Mouse (Mus musculus) limb, embryonic 12.5 days (tissue): ENCODE measurements around the gene Zfp239. TPM values are rescaled to one million over a fixed set of nuclear protein-coding genes. Genes with fewer than 3 reads are reported as not detected.
A peak's percentile ranks its signal among the peaks of the same experiment; 100 is the strongest.
"Not testable (repeated sequence)": the region's sequence is repeated elsewhere in the genome, so short reads cannot be mapped to it uniquely, and the experiment has no call there.

ENCODE experiments used
- ATAC-seq: fragments of 200-750 bp; cut with Nextera tagmentation; 2 replicates; pipeline ENCODE4 v1.8.0; 2017; ENCODE audit warnings: low read depth, moderate TSS enrichment; ENCODE audit not compliant: insufficient number of reproducible peaks, insufficient read depth, low FRiP score, low TSS enrichment
- H3K27ac ChIP-seq: fragments of 300-500 bp; sonication (generic); 2 replicates; pipeline ENCODE4 v1.5.1; 2016; ENCODE audit warnings: mild to moderate bottlenecking, moderate library complexity
- H3K27me3 ChIP-seq: fragments of 300-500 bp; sonication (generic); 2 replicates; pipeline ENCODE4 v1.6.1; 2016; ENCODE audit warnings: mild to moderate bottlenecking, moderate library complexity
- H3K36me3 ChIP-seq: fragments of 300-500 bp; sonication (generic); 2 replicates; pipeline ENCODE4 v1.6.1; 2016; ENCODE audit warnings: mild to moderate bottlenecking, moderate library complexity
- H3K4me1 ChIP-seq: fragments of 300-500 bp; sonication (generic); replicated peaks from 2 replicates; pipeline ENCODE4 v1.6.1; 2016
- H3K4me2 ChIP-seq: fragments of 300-500 bp; sonication (generic); 2 replicates; pipeline ENCODE4 v1.6.1; 2016; ENCODE audit warnings: mild to moderate bottlenecking, moderate library complexity
- H3K4me3 ChIP-seq: fragments of 300-500 bp; sonication (generic); replicated peaks from 2 replicates; pipeline ENCODE4 v1.5.1; 2016; ENCODE audit warnings: mild to moderate bottlenecking
- H3K9ac ChIP-seq: fragments of 300-500 bp; sonication (generic); replicated peaks from 2 replicates; pipeline ENCODE4 v1.6.1; 2016; ENCODE audit warnings: mild to moderate bottlenecking, moderate library complexity
- H3K9me3 ChIP-seq: fragments of 300-500 bp; sonication (generic); 2 replicates; pipeline ENCODE4 v1.6.1; 2016; ENCODE audit warnings: mild to moderate bottlenecking, moderate library complexity
- WGBS: fragments of 180-500 bp; shearing (Covaris S2); methylation state at CpG from one replicate; pipeline ENCODE4 v1.1.7; 2016; 5-methylcytosine and 5-hydroxymethylcytosine counted together
- polyA plus RNA-seq: library from polyadenylated mRNA; unstranded; fragments of >200 nt; fragmentation: Nextera tagmentation; extraction: Ambion mirVana; gene quantifications from 2 replicates; pipeline ENCODE4 v1.2.1, GENCODE M21; 2016

Gene Zfp239
- 15.8 and 16.1 TPM in 2 replicates for polyA plus RNA-seq

DNA sequence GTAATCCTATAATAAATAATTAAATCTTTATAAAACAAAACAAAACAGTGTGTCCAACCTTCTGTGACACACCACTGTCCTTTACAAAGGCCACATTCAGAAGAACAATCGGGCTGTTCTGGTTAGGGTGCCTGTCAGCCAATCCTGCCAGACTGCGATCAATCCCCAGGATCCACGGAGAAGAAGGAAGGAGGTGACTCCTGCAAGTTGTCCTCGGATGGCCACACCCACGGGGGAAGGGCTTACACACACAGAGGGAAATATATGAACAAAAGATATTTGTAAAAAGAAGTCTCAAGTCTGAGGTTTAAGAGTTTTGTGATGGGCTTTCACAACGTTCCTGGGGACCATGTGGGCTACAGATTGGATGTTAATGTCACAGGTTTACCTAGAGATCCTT is at the start of gene Zfp239:
TSS of gene Zfp239 (plus strand) at position 253 of the 400 bp plus-strand sequence.
- Histone ChIP-seq H3K27me3 (no peaks in the 10 kb centered on the region), H3K36me3 (no peaks in the 10 kb centered on the region), H3K4me1 (peaks cover 5% of the 10 kb centered on the region; the same call in 1 of the 2 replicates), H3K4me2 (peak within 1 kb of the TSS; percentile 79), H3K9me3 (no peaks in the 10 kb centered on the region), H3K4me3 (peak within 1 kb of the TSS; percentile 76), H3K27ac (no peak within 1 kb of the TSS), H3K9ac (peak within 1 kb of the TSS; percentile 73)
- WGBS = 68% methylated on average over 6 of the region's 6 CpGs
- no peak for ATAC-seq

- no peaks in the 10 kb centered on the region for H3K9me3 ChIP-seq
- no peak for ATAC-seq
- H3K9ac ChIP-seq = no peak overlapping the region
- no peak overlapping the region for H3K4me2 ChIP-seq
- no peaks in the 10 kb centered on the region for H3K36me3 ChIP-seq
- H3K4me3 ChIP-seq = no peak overlapping the region
- H3K27me3 ChIP-seq = no peaks in the 10 kb centered on the region
- H3K4me1 ChIP-seq = no peaks in the 10 kb centered on the region
- H3K27ac ChIP-seq = no peak overlapping the region
Measured at GRCm38 (mm10) chr6:117814681-117815080, 47.2 kb upstream of the Zfp239 start.

DNA sequence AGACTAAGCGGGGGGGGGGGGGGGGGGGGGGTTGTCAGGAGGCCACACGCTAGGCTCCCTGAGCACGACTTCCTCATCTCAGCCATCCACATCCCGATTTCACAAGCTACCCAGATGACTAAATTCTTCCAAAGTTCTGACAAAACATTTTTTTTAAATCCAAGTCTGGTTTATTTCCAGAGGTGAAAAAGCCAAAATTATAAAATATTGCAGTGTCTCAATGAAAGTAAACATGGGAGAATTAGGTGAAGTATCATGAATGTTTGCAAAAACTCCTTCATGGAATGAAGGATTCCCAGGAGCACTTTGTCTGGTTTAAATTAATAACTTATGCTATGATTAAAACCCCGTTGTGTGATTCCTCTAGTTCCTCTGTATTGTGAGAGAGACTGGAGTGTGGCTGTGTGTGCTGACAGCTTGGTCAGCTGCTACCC is 44.8 kb upstream of the Zfp239 start:
- whole genome bisulfite sequencing = 75% methylated on average over 4 of the region's 5 CpGs
- ATAC-seq = no peak
- Histone ChIP-seq H3K9me3 (no peaks in the 10 kb centered on the region), H3K9ac (no peak overlapping the region), H3K4me3 (no peak overlapping the region), H3K27ac (no peak overlapping the region), H3K4me1 (no peaks in the 10 kb centered on the region), H3K27me3 (no peaks in the 10 kb centered on the region), H3K4me2 (no peak overlapping the region), H3K36me3 (no peaks in the 10 kb centered on the region)

GRCm38 (mm10) chr6:117820327-117820726 is 41.6 kb upstream of the Zfp239 start:
- ATAC-seq = no peak
- WGBS = 89% methylated on average over 14 of the region's 14 CpGs

DNA sequence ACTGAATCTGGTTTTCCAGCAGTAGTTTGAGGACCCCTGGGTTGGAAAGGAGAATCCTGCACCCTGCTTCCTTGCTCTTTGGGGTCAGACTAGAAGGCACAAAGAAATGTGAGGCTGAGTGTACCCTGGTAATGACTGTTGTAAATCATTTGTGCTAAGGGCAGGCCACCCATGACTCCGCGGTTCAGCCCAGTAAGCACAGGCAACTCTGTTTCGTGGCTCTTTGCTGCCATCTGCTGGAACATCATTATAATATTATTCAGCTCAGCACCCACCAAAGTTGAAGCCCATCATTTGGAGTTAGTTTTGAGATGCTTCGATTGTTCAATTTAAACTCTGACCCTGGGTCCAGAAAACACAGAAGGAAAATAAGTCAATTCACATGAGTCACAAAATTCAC is 36.5 kb upstream of the Zfp239 start:
- WGBS = 17% methylated on average over 4 of the region's 4 CpGs
- Histone ChIP-seq H3K27ac (no peak overlapping the region), H3K9ac (no peak overlapping the region), H3K4me1 (no peaks in the 10 kb centered on the region; the same call in 1 of the 2 replicates), H3K4me2 (no peak overlapping the region), H3K4me3 (no peak overlapping the region), H3K27me3 (peaks cover 29% of the 10 kb centered on the region), H3K9me3 (no peaks in the 10 kb centered on the region), H3K36me3 (no peaks in the 10 kb centered on the region)
- ATAC-seq = no peak

More at GRCm38 (mm10) chr6:117820327-117820726, 41.6 kb upstream of the Zfp239 start:
- H3K27ac ChIP-seq = no peak overlapping the region
- no peak overlapping the region for H3K9ac ChIP-seq
- no peak overlapping the region for H3K4me3 ChIP-seq
- H3K27me3 ChIP-seq = 0 out of 2 replicates have a peak, but pooled peaks cover 11% of the 10 kb centered on the region
- H3K4me2 ChIP-seq = no peak overlapping the region
- H3K4me1 ChIP-seq = no peaks in the 10 kb centered on the region; the same call in 1 of the 2 replicates
- H3K9me3 ChIP-seq = no peaks in the 10 kb centered on the region
- H3K36me3 ChIP-seq = no peaks in the 10 kb centered on the region

- Histone ChIP-seq H3K4me2 (no peak overlapping the region), H3K9ac (no peak overlapping the region), H3K27me3 (peaks cover 26% of the 10 kb centered on the region), H3K4me3 (no peak overlapping the region), H3K36me3 (no peaks in the 10 kb centered on the region), H3K4me1 (no peaks in the 10 kb centered on the region; the same call in 1 of the 2 replicates), H3K9me3 (no peaks in the 10 kb centered on the region), H3K27ac (no peak overlapping the region)
- ATAC-seq = no peak
- 16% methylated on average over 9 of the region's 9 CpGs for WGBS
Measured at GRCm38 (mm10) chr6:117828273-117828672, 33.6 kb upstream of the Zfp239 start.

DNA sequence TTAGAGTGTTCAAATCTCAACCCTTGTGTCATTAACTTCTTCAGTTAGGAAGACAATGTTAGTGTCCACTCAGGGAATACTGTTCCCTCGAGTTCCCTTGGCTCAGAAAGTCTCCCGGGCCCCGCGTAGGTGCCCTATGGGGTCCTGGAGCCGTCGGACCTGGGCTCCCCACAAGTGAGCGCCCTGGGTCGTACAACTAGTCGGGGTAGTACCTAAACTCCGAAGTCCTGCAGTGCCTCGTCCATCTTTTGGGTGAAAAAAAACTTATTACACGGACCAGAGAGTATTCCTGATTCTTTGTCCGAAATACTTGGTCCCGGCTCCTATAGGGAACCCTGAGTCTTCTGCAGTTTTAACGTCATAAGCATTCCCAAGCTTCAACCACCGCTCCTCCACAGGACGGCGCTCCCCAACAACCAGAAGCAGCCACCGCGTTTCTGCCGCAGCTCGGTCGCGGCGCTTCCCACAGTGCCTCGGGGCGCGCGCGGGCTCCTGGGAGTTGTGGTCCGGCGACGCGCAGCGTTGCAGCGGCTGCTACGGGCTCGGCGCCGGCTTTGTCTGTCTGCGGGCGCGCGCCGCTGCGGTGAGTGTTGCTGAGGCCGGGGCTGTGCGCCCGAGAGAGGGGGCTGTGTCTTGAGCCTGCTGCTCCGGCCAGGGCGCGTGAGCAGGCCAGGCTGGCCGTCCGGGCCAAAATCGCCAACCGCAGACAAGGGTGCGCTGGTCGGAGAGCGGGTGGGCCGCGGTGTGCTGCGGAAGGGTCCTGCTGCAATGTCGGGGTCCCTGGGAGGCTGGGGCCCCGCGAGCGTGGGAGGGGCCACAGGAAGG is 21.0 kb upstream of the Zfp239 start, which contains the start of gene Zfp637:
TSS of gene Zfp637 (plus strand) at position 495 of the 825 bp plus-strand sequence.
- peaks cover 32% of the 10 kb centered on the region for H3K36me3 ChIP-seq
- H3K4me2 ChIP-seq = peak within 1 kb of the TSS; percentile 56
- peak; percentile 95 for ATAC-seq
- H3K9me3 ChIP-seq = no peaks in the 10 kb centered on the region
- under 1% methylated on average over 66 of the region's 66 CpGs for WGBS
- peak within 1 kb of the TSS; percentile 89 for H3K4me3 ChIP-seq
- H3K27ac ChIP-seq = peak within 1 kb of the TSS; percentile 97
- no peaks in the 10 kb centered on the region for H3K27me3 ChIP-seq
- H3K9ac ChIP-seq = peak within 1 kb of the TSS; percentile 96
- peaks cover 9% of the 10 kb centered on the region; the same call in 1 of the 2 replicates for H3K4me1 ChIP-seq

DNA sequence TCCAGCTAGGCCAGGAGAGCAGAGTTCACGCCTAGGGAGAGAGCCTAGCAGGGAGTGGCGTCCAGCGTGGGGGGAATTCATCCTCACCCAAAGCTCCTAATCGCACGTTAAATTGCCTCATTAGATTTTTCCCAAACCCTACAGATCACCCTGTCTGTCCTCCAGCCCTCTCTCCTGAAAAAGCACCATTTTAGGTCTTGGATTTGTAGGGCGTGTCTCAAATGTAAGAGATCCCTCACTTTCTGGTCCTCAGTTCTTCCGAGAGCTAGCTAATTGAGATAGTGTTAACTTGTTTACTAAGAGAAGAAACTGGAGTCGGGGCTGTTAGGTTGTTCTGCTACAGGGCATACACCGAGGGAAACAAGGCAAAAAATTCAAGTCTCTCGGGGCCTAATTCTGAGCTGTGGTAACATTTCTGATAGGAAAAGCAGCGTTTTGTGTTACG is 20.4 kb upstream of the Zfp239 start:
- 14% methylated on average over 12 of the region's 12 CpGs for whole genome bisulfite sequencing
- no peak for ATAC-seq
- Histone ChIP-seq H3K36me3 (peaks cover 38% of the 10 kb centered on the region), H3K27ac (peak overlapping the region; percentile 97), H3K9ac (peak overlapping the region; percentile 96), H3K4me3 (peak overlapping the region; percentile 89), H3K27me3 (no peaks in the 10 kb centered on the region), H3K9me3 (no peaks in the 10 kb centered on the region), H3K4me2 (peak overlapping the region; percentile 56), H3K4me1 (peaks cover 9% of the 10 kb centered on the region; the same call in 1 of the 2 replicates)

GRCm38 (mm10) chr6:117844597-117844996 is 17.3 kb upstream of the Zfp239 start:
- H3K27ac ChIP-seq = no peak overlapping the region
- no peak overlapping the region for H3K4me3 ChIP-seq
- H3K9me3 ChIP-seq = 0 out of 2 replicates have a peak, but pooled peaks cover 4% of the 10 kb centered on the region
- H3K9ac ChIP-seq = no peak overlapping the region
- peaks cover 9% of the 10 kb centered on the region; the same call in 1 of the 2 replicates for H3K4me1 ChIP-seq
- peaks cover 69% of the 10 kb centered on the region for H3K36me3 ChIP-seq
- 95% methylated on average over 9 of the region's 9 CpGs for WGBS
- no peak overlapping the region for H3K4me2 ChIP-seq
- H3K27me3 ChIP-seq = no peaks in the 10 kb centered on the region
- ATAC-seq = no peak

- ATAC-seq, H3K4me3 ChIP-seq, H3K27me3 ChIP-seq, H3K4me1 ChIP-seq, H3K9ac ChIP-seq, H3K9me3 ChIP-seq, H3K4me2 ChIP-seq, H3K27ac ChIP-seq: not testable (repeated sequence)
- H3K36me3 ChIP-seq = peaks cover 73% of the 10 kb centered on the region
- 95% methylated on average over 4 of the region's 4 CpGs for WGBS
Measured at GRCm38 (mm10) chr6:117846671-117847070, 15.2 kb upstream of the Zfp239 start.

DNA sequence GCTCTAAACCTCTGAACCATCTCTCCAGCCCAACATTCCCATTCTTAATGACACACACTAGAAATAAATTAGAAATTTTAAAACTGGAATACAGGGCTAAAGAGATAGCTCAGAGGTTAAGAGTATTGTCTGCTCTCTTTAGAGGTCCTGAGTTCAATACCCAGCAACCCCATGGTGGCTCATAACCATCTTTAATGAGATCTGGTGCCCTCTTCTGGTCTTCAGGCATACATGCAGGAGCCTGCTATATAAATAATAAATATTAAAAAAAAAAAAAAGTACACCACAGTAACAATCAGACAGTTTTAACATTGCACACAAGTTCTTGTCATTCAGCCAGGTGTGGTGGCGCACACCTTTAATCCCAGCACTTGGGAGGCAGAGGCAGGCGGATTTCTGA is 14.1 kb upstream of the Zfp239 start:
- Histone ChIP-seq H3K9me3 (0 out of 2 replicates have a peak, but pooled peaks cover 4% of the 10 kb centered on the region), H3K4me1 (no peaks in the 10 kb centered on the region; the same call in 1 of the 2 replicates), H3K9ac (no peak overlapping the region), H3K27me3 (no peaks in the 10 kb centered on the region), H3K4me2 (no peak overlapping the region), H3K4me3 (no peak overlapping the region), H3K36me3 (peaks cover 72% of the 10 kb centered on the region), H3K27ac (no peak overlapping the region)
- ATAC-seq = no peak
- 100% methylated on average over 2 of the region's 2 CpGs for WGBS
